Mouse (Mus musculus): ENCODE data around the gene Stpg1. TPM values are rescaled to one million over a fixed set of nuclear protein-coding genes. Genes with fewer than 3 reads are reported as not detected.
A peak's percentile ranks its signal among the peaks of the same experiment; 100 is the strongest.

Gene Stpg1
- polyA plus RNA-seq, 1 experiment from 2014 or later, result 0.34 TPM

DNA sequence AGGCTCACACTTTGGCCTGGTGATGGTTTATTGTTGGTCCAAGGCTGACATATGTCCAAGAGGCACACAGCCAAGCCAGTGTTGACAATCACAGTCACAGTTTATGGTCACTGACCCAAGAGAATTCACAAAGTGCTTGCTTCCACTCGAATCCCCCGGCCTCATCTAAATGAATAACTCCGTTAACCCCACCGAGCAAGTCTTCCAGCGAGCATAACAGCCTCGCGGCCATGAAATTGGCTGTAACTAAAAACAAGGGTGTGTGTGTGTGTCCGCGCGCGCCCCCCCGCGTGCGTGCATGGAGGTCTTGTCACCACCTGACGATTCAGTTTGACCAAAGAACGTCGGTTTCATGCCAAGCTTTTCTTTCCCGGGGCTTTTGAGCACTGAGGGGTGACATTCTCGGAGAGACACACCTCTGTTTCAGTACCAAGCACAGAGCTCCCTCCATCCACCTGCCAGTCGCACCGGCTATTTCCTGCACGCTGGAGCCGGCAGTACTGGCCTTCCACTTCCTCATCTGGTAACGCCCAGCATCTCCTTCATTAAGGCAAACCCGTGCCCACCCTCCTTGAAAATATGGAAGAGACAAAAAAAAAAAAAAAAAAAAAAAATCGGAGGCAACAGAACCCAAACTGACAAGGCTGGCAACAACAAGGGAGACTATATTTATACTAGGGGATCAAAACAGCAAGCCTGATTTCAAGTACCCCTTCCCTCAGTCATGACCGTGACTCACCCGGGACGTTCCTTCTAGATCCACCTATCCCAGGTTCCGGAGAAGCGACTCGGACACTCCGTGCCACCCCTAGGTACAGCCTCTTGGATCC lies 684 bp upstream of the Stpg1 start:
- peaks cover 26% of the 10 kb centered on the region for H3K4me1 ChIP-seq (replicated peaks)
- 0 out of 2 replicates have a peak, but pooled peaks cover 4% of the 10 kb centered on the region for H3K27me3 ChIP-seq
- peak; percentile 14; the same call in 1 of the 2 replicates for ATAC-seq (ENCODE audit: low FRiP score, low read depth)
- H3K9me3 ChIP-seq, result no peaks in the 10 kb centered on the region
- H3K9ac ChIP-seq, result peak overlapping the region; percentile 56
- under 1% methylated on average over 33 of the region's 33 CpGs for WGBS
- peak overlapping the region; percentile 36 for H3K27ac ChIP-seq (replicated peaks)
- H3K4me2 ChIP-seq, result peak overlapping the region; percentile 93
- peak overlapping the region; percentile 87 for H3K4me3 ChIP-seq
- peaks cover 17% of the 10 kb centered on the region for H3K36me3 ChIP-seq

DNA sequence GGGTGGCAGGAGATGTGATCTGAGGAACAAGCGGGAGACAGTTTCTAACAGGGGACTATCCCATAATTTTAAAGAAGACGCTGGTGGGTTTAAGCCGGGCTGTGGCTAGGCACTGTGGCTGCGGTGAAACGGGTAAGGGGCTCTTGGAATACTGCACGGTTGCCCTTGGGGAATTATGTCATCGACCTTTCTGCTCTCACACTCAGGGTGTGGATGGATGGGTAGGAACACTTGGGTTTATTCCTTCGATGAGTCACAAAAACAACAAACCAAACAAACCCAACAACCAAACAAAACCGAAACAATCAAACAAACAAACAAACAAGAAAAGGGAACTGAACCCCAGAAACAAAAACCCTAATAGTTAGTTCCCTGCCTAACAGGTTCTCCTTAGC lies 804 bp downstream of the Stpg1 start:
- no peak for ATAC-seq (ENCODE audit: low FRiP score, low read depth)
- Histone ChIP-seq H3K27ac (replicated peaks) (peak overlapping the region; percentile 79), H3K4me3 (peak overlapping the region; percentile 87), H3K36me3 (peaks cover 4% of the 10 kb centered on the region; the same call in 1 of the 2 replicates), H3K4me1 (replicated peaks) (peaks cover 26% of the 10 kb centered on the region), H3K9ac (peak overlapping the region; percentile 56), H3K9me3 (no peaks in the 10 kb centered on the region), H3K4me2 (peak overlapping the region; percentile 93), H3K27me3 (0 out of 2 replicates have a peak, but pooled peaks cover 4% of the 10 kb centered on the region)
- WGBS, result 12% methylated on average over 9 of the region's 9 CpGs

DNA sequence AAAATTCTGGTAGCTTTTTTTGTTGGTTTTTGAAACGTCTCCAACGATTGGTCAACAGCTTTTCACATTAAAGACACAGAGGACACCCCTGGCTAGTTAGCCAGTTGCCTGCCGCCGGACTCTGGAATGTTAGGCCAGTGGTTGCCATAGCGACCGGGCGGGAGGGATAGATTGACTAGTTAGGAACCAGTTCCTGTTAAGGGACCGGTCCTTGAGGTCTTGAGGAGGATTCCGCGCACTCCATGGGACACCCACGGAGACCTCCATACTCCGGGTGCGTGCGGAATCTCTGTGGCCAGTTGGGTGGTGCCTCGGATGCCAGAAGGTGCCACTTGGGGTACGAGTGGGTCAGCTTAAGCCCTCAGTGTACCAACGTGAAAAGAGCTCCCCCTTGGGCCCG lies 1.2 kb downstream of the Stpg1 start:
- H3K27ac ChIP-seq (replicated peaks), result no peak overlapping the region
- no peak overlapping the region for H3K9ac ChIP-seq
- peak overlapping the region; percentile 87 for H3K4me3 ChIP-seq
- H3K27me3 ChIP-seq, result 0 out of 2 replicates have a peak, but pooled peaks cover 4% of the 10 kb centered on the region
- H3K4me1 ChIP-seq (replicated peaks), result peaks cover 26% of the 10 kb centered on the region
- no peaks in the 10 kb centered on the region for H3K9me3 ChIP-seq
- 13% methylated on average over 18 of the region's 18 CpGs for WGBS
- H3K4me2 ChIP-seq, result peak overlapping the region; percentile 93
- no peak for ATAC-seq (ENCODE audit: low FRiP score, low read depth)
- H3K36me3 ChIP-seq, result 0 out of 2 replicates have a peak, but pooled peaks cover under 1% of the 10 kb centered on the region

DNA sequence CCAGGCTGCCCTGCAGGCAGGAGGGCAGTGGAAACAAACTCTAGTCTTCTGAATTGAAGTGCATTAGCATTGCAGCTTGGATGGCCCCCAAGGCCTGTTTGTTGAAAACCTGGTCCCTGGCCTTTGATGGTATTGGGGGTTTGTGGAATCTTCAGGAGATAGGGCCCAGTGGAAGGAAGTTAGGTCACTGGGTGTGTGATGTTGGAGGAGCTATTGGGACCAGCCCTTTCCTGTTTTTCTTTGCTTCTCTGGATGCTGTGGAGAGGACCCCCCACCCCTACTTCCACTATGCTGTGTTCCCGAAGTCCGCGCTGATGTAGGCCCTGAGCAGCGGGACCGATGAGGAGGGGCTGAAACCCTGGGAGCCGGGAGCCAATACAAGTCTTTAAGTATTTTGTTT lies 3.5 kb downstream of the Stpg1 start:
- ATAC-seq (ENCODE audit: low FRiP score, low read depth), result no peak
- WGBS, result 86% methylated on average over 6 of the region's 6 CpGs
- peaks cover 20% of the 10 kb centered on the region for H3K4me1 ChIP-seq (replicated peaks)
- no peak overlapping the region for H3K4me3 ChIP-seq
- no peaks in the 10 kb centered on the region for H3K36me3 ChIP-seq
- H3K27ac ChIP-seq (replicated peaks), result no peak overlapping the region
- no peaks in the 10 kb centered on the region for H3K9me3 ChIP-seq
- no peaks in the 10 kb centered on the region for H3K27me3 ChIP-seq
- no peak overlapping the region for H3K4me2 ChIP-seq
- H3K9ac ChIP-seq, result no peak overlapping the region

DNA sequence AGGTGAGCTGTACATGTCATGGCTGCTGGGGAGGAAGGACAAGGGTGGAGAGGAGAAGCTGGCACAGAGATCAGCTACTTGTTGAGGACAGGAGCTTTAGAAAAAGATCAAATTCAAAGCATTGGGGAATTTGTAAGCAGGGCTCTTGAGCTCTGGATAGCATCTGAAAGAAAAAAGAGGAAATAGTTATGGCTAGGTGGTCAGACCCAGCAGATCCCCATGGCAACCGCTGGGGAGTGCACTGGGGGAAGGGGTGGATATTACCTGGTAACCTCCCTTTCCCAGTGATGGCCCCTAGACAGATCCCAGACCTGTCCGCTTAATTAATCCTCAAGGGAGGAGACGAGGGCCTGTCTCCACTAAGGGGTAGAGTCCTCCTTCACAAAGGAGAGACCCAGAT lies 5.2 kb downstream of the Stpg1 start:
- Histone ChIP-seq H3K4me1 (replicated peaks) (peaks cover 12% of the 10 kb centered on the region), H3K27me3 (no peaks in the 10 kb centered on the region), H3K9ac (no peak overlapping the region), H3K4me2 (no peak overlapping the region), H3K27ac (replicated peaks) (no peak overlapping the region), H3K9me3 (no peaks in the 10 kb centered on the region), H3K36me3 (no peaks in the 10 kb centered on the region), H3K4me3 (no peak overlapping the region)
- 74% methylated on average over 3 of the region's 3 CpGs for WGBS
- ATAC-seq (ENCODE audit: low FRiP score, low read depth), result no peak

DNA sequence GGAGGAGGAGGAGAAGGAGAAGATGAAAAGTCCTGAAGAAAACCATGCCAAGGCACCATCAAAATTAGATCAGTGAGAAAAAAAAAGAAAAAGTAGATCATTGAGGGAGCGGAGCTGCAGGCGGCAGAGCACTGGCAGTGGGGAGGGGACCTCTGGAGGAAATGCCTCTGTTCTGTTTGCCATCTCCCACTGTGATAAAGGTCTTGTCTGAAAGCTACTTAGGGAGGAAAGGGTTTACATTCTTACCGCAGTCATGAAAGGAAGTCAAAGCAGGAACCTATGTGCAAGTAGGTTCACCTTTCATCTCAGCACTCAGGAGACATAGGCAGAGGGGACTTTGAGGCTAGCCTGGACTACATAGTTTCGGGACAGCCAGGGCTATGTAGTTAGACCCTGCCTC lies 7.0 kb downstream of the Stpg1 start:
- Histone ChIP-seq H3K36me3 (no peaks in the 10 kb centered on the region), H3K27me3 (no peaks in the 10 kb centered on the region), H3K4me3 (no peak overlapping the region), H3K4me1 (replicated peaks) (no peaks in the 10 kb centered on the region), H3K9me3 (no peaks in the 10 kb centered on the region), H3K9ac (no peak overlapping the region), H3K27ac (replicated peaks) (no peak overlapping the region), H3K4me2 (no peak overlapping the region)
- no peak for ATAC-seq (ENCODE audit: low FRiP score, low read depth)
- WGBS, result 56% methylated on average over 4 of the region's 4 CpGs

- no peak for ATAC-seq (ENCODE audit: low FRiP score, low read depth)
- WGBS, result 69% methylated on average over 11 of the region's 11 CpGs
- 0 out of 2 replicates have a peak, but pooled peaks cover 2% of the 10 kb centered on the region for H3K4me1 ChIP-seq (replicated peaks)
- no peaks in the 10 kb centered on the region for H3K36me3 ChIP-seq
- no peaks in the 10 kb centered on the region for H3K27me3 ChIP-seq
- no peak overlapping the region for H3K4me3 ChIP-seq
- no peak overlapping the region for H3K27ac ChIP-seq (replicated peaks)
- no peaks in the 10 kb centered on the region for H3K9me3 ChIP-seq
- no peak overlapping the region for H3K4me2 ChIP-seq
- no peak overlapping the region for H3K9ac ChIP-seq
Observed at GRCm38 (mm10) chr4:135505794-135506193, 11.2 kb downstream of the Stpg1 start.

DNA sequence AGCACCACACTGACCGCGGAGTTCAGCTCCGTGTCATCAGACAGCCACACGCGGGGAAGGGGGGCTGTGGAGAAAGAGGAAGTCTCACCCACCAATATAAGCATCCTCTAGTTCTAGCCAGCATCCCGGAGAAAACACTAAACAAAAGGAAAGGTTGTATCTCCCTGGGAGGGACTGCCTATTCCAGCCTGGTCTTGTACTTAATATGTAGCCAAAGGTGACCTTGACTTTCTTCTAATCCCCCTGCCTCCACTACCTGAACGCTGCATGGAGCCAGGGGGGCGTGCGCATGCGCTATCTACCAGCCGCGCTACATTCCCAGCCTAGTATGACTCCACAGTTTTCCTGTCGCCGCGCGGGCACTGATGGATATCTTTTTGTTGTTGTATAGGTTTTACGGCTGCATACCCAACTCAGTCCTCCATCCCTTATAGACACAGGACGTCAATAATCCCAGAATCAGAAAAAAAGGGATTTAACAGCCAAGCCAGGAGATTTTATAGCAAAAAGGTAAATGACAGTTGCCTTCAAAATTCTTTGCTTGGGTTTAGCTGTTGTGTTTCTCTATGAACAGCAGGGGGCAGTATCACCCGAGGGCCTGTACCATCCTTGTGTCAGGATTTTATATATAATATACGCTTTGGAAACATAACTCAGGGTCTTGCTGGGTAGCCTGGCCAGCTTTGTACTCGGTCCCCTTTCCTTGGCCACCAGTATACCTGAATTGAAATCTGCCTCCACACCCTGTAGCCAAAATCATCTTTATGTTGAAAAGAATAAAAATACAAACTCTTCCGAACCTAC lies 13.2 kb downstream of the Stpg1 start:
- Histone ChIP-seq H3K4me2 (peak overlapping the region; percentile 52), H3K9me3 (no peaks in the 10 kb centered on the region), H3K27ac (replicated peaks) (peak overlapping the region; percentile 46), H3K4me1 (replicated peaks) (0 out of 2 replicates have a peak, but pooled peaks cover 2% of the 10 kb centered on the region), H3K27me3 (no peaks in the 10 kb centered on the region), H3K36me3 (no peaks in the 10 kb centered on the region), H3K9ac (0 out of 2 replicates have a peak overlapping the region, but pooled peaks have one; percentile 23), H3K4me3 (peak overlapping the region; percentile 23)
- ATAC-seq (ENCODE audit: low FRiP score, low read depth), result peak; percentile 69
- WGBS, result 12% methylated on average over 22 of the region's 22 CpGs

DNA sequence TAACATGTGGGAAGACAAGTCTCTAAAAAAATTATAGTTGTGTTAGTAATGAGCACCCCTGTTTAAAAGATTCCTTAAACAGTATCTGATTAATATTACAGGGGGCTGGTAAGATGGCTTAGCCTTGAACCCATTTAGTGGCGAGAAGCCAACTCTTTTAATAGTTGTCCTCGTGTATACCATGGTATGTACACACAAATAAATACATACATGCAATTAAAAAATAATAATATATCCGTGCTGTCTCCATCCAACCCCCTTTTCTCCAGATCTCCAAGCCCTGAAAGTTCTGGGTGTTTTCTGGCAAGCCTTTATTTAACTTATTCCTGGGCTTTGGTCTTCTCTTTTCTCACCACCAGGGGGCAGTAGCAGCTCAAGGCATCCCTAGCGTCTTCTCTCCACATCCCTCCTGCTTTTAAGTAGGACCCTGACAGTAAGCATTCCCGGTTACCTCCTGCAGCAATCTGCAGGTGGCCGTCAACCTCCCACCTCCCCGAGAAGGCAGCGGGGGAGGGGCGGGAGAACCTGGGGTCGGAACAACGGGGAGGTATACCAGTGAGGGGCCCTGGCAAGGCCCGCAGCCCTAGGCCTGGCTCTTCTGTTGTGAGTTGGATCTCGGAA lies 13.9 kb downstream of the Stpg1 start:
- ATAC-seq (ENCODE audit: low FRiP score, low read depth), result peak; percentile 43; the same call in 1 of the 2 replicates
- peak overlapping the region; percentile 21; the same call in 1 of the 2 replicates for H3K4me3 ChIP-seq
- no peaks in the 10 kb centered on the region for H3K9me3 ChIP-seq
- 0 out of 2 replicates have a peak overlapping the region, but pooled peaks have one; percentile 37 for H3K9ac ChIP-seq
- peak overlapping the region; percentile 46 for H3K27ac ChIP-seq (replicated peaks)
- 0 out of 2 replicates have a peak, but pooled peaks cover 2% of the 10 kb centered on the region for H3K4me1 ChIP-seq (replicated peaks)
- 13% methylated on average over 13 of the region's 13 CpGs for WGBS
- peak overlapping the region; percentile 51 for H3K4me2 ChIP-seq
- H3K27me3 ChIP-seq, result no peaks in the 10 kb centered on the region
- H3K36me3 ChIP-seq, result no peaks in the 10 kb centered on the region

GRCm38 (mm10) chr4:135509515-135509914 lies 14.9 kb downstream of the Stpg1 start:
- 0 out of 2 replicates have a peak, but pooled peaks cover 2% of the 10 kb centered on the region for H3K4me1 ChIP-seq (replicated peaks)
- no peaks in the 10 kb centered on the region for H3K9me3 ChIP-seq
- no peak overlapping the region for H3K4me3 ChIP-seq
- no peaks in the 10 kb centered on the region for H3K27me3 ChIP-seq
- no peaks in the 10 kb centered on the region for H3K36me3 ChIP-seq
- no peak overlapping the region for H3K4me2 ChIP-seq
- 67% methylated on average over 12 of the region's 12 CpGs for WGBS
- no peak overlapping the region for H3K27ac ChIP-seq (replicated peaks)
- H3K9ac ChIP-seq, result no peak overlapping the region
- ATAC-seq (ENCODE audit: low FRiP score, low read depth), result no peak

DNA sequence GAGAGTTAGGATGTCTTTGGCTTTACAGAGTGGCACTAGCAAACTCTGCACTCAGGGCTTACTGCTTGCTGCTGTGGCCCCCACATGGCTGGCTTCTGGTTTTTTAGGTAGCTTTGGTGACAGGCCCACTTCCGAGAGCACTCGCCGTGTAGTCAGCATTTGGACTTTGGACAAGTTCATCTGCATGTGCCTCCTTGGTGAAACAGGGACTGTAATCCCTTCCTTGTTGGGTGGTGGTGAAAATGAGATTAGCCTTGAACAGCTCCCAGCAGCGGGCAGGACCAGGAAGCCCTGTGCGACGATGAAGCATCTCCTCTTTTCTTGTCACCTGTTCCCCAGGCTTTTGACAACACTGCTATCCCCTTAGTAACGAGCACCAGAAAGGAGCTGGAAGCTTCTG lies 19.3 kb downstream of the Stpg1 start:
- WGBS, result 89% methylated on average over 7 of the region's 7 CpGs
- H3K4me3 ChIP-seq, result no peak overlapping the region
- ATAC-seq (ENCODE audit: low FRiP score, low read depth), result no peak
- no peak overlapping the region for H3K27ac ChIP-seq (replicated peaks)
- no peaks in the 10 kb centered on the region for H3K4me1 ChIP-seq (replicated peaks)
- H3K36me3 ChIP-seq, result no peaks in the 10 kb centered on the region
- no peaks in the 10 kb centered on the region for H3K9me3 ChIP-seq
- H3K4me2 ChIP-seq, result no peak overlapping the region
- H3K9ac ChIP-seq, result no peak overlapping the region
- no peaks in the 10 kb centered on the region for H3K27me3 ChIP-seq

Data from hindbrain, embryonic 15.5 days (tissue).